Mouse (Mus musculus): ENCODE results near the gene Irf1. TPM values are rescaled to one million over a fixed set of nuclear protein-coding genes. Genes with fewer than 3 reads are reported as not detected.

The Irf1 gene
- polyA plus RNA-seq, 1 experiment from 2014 or later = 30.7 TPM

DNA sequence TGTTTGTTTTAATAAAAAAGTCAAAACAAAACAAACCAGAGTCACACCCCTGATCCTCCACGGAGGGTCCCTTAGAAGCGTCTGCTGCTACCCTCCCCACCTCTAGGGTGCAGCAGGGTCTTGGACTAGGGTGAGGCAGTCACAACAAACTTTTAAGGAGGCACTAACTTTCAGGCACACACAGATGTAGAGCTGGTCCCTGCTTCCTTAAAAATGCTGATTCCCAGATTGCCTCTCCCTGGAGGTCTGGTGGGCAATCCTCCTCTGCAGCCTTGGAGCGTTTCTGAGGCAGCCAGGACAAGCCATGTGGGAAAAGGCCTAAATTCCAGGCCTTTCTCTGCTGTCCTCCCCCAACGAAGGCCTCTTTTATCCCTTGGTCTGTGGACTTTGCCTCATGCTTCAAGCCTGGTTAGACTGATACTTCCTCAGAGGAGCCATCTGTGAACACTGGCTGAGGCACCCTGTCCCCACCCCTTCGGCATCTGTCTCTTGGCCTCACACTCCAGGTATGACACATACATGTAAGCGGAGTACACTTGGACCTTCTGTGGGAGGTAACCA is 10.9 kb upstream of the Irf1 start:
- H3K27me3 ChIP-seq = no peaks in the 10 kb centered on the region
- CTCF ChIA-PET = interaction anchor here (1.0 to 3.3 kb wide), 5 partner anchors 21 to 94 kb away, joined by 4 to 29 read pairs (median 4); no protein-coding TSS in a partner anchor
- DNase-seq (ENCODE audit: low read depth, low spot score) (no peak), ATAC-seq (no peak)
- in situ Hi-C loops (cut with MboI; ENCODE audit: low pct_unique_long_range_greater_than_20kb) = no loop called here
- POLR2A ChIA-PET = no interaction called here
- TF ChIP-seq CTCF (IDR thresholded peaks at IDR 0.05) = peak; percentile 60

GRCm38 (mm10) chr11:53759545-53760406 is 10.0 kb upstream of the Irf1 start:
- in situ Hi-C loops (cut with MboI; ENCODE audit: low pct_unique_long_range_greater_than_20kb) = loop anchor here (10.0 kb wide), 1 partner anchor 305 kb away; the partner anchor contains the start of gene Pdlim4
- ATAC-seq = no peak
- DNase-seq (ENCODE audit: low read depth, low spot score) = no peak
- no peak for TF ChIP-seq CTCF (IDR thresholded peaks at IDR 0.05)
- H3K27me3 ChIP-seq = no peaks in the 10 kb centered on the region
- POLR2A ChIA-PET = no interaction called here
- CTCF ChIA-PET = no interaction called here

DNA sequence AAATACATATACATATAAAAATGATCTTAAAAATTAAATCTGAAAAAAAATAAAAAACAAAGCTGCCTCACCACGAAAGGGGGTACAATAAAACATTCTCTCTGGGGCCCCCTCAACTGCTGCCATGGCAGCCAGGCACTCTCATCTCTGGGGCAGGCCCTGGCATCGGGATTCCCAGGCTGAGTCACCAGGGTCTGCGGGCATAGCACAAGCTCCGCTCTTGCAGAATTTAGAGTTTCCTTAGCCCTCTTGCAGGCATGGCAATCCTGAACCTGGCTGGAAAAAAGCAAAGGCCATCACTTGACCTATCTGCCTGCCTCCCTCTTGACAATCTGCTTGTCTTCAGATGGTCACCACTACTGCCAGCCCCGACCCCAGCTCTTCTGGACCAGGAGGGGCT is 8.5 kb upstream of the Irf1 start:
- TF ChIP-seq CTCF (IDR thresholded peaks at IDR 0.05) = no peak
- POLR2A ChIA-PET = interaction anchor here (0.8 kb wide), 1 partner anchor 88 kb away, joined by 5 read pairs; no protein-coding TSS in a partner anchor
- ATAC-seq (no peak), DNase-seq (ENCODE audit: low read depth, low spot score) (no peak)
- CTCF ChIA-PET = interaction anchor here (1.0 to 3.6 kb wide), 6 partner anchors 11 to 99 kb away, joined by 3 to 25 read pairs (median 4); partner anchors contain the start of gene Gm17334
- in situ Hi-C loops (cut with MboI; ENCODE audit: low pct_unique_long_range_greater_than_20kb) = loop anchor here (10.0 kb wide), 1 partner anchor 304 kb away; the partner anchor contains the start of gene Pdlim4
- no peaks in the 10 kb centered on the region for H3K27me3 ChIP-seq

DNA sequence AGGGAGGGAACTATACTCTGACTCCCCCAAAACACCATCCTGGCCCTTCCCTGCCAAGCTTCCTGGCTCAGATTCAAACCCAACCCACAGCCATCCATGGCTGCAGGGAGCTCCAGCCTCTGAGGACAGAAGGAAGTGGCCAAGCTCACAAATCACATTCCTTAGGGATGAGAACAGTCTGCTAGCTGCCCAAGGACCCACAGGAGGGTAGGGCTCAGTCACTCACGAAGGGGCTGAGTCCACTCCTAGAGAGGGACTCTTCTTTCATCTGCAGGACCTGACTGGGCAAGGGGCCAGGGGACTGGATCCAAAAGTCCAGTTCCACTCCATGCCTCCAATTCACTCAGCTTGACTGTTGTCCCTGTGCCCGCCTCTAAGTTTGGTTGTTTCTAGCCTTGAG is 8.0 kb upstream of the Irf1 start:
- CTCF ChIA-PET = interaction anchor here (0.9 to 3.6 kb wide), 7 partner anchors 11 to 99 kb away, joined by 3 to 25 read pairs (median 4); partner anchors contain the start of gene Gm17334
- ATAC-seq (peak; percentile 52), DNase-seq (ENCODE audit: low read depth, low spot score) (peak; percentile 74)
- POLR2A ChIA-PET = interaction anchor here (0.8 to 3.5 kb wide), 3 partner anchors 12 to 40 kb away, joined by 3 to 15 read pairs (median 3); no protein-coding TSS in a partner anchor
- TF ChIP-seq CTCF (IDR thresholded peaks at IDR 0.05) = no peak
- in situ Hi-C loops (cut with MboI; ENCODE audit: low pct_unique_long_range_greater_than_20kb) = loop anchor here (10.0 kb wide), 1 partner anchor 303 kb away; the partner anchor contains the start of gene Pdlim4
- H3K27me3 ChIP-seq = no peaks in the 10 kb centered on the region

DNA sequence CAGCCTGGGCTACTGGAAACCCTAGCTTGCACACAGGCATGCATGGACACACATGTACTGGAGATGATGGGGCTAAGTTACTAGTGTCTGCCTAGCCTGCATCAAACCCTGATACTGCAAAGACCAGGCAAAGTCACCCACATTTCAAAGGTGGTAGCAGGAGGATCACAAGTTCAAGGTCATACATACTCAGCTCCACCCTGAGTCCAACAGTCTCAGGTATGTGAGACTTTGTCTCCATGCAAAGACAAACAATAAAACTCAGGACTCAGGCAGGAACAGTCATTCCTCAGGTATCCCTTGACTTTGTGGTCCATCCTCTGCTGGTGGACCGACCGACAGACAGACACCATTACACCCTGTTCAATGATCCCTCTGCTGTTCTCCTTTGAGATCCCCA is 7.4 kb upstream of the Irf1 start:
- CTCF ChIA-PET = interaction anchor here (0.9 to 3.6 kb wide), 6 partner anchors 24 to 98 kb away, joined by 3 to 25 read pairs (median 4); no protein-coding TSS in a partner anchor
- in situ Hi-C loops (cut with MboI; ENCODE audit: low pct_unique_long_range_greater_than_20kb) = loop anchor here (10.0 kb wide), 1 partner anchor 302 kb away; the partner anchor contains the start of gene Pdlim4
- POLR2A ChIA-PET = interaction anchor here (0.7 to 3.5 kb wide), 6 partner anchors 10 to 78 kb away, joined by 3 to 15 read pairs (median 4); partner anchors contain the start of gene Gm17334
- no peak for TF ChIP-seq CTCF (IDR thresholded peaks at IDR 0.05)
- H3K27me3 ChIP-seq = no peaks in the 10 kb centered on the region
- ATAC-seq (no peak), DNase-seq (ENCODE audit: low read depth, low spot score) (no peak)

DNA sequence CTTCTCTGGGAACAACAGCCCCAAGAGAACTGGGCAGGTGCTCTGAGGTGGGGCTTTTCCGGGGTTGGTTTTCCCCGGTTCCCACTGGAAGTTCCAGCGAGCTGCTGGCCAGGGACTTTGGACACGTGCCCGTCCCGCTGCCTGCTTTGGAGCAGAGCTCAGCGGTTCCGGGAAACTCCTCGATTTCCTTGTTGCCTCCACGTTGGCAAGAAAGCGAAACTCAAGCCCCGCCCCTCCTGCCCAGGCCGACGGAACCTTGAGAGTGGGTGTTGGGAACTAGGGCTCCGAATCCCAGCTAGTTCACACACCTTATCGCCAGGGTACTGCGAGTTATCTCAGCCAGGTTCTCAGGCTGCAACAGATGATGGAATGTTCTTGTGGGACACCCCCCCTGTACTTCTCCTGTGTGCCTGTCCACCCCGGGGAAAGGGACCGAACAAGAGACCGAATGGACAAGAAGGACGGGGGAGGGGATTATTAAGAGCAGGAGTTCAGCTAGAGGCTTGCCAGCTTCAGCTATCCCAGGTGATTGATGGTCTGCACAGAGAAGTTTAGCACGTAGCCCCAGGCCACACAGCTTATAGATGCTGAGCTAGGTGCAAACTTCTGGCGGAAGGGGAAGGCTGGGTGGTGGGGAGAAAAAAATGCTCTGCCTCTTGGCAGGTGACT is 6.9 kb upstream of the Irf1 start:
- in situ Hi-C loops (cut with MboI; ENCODE audit: low pct_unique_long_range_greater_than_20kb) = loop anchor here (10.0 kb wide), 1 partner anchor 302 kb away; the partner anchor contains the start of gene Pdlim4
- H3K27me3 ChIP-seq = no peaks in the 10 kb centered on the region
- ATAC-seq = no peak
- no peak for DNase-seq (ENCODE audit: low read depth, low spot score)
- no peak for TF ChIP-seq CTCF (IDR thresholded peaks at IDR 0.05)
- POLR2A ChIA-PET = interaction anchor here (0.7 to 3.5 kb wide), 4 partner anchors 9 to 77 kb away, joined by 3 to 15 read pairs (median 5); partner anchors contain the start of gene Gm17334
- CTCF ChIA-PET = interaction anchor here (0.9 to 3.6 kb wide), 5 partner anchors 13 to 87 kb away, joined by 3 to 25 read pairs (median 3); no protein-coding TSS in a partner anchor

- CTCF ChIA-PET = interaction anchor here (0.9 to 3.6 kb wide), 5 partner anchors 13 to 86 kb away, joined by 3 to 25 read pairs (median 3); no protein-coding TSS in a partner anchor
- H3K27me3 ChIP-seq = no peaks in the 10 kb centered on the region
- ATAC-seq = peak; percentile 66
- POLR2A ChIA-PET = interaction anchor here (1.4 to 3.5 kb wide), 4 partner anchors 9 to 77 kb away, joined by 4 to 15 read pairs (median 6); partner anchors contain the start of gene Gm17334
- DNase-seq (ENCODE audit: low read depth, low spot score) = no peak
- in situ Hi-C loops (cut with MboI; ENCODE audit: low pct_unique_long_range_greater_than_20kb) = loop anchor here (10.0 kb wide), 1 partner anchor 301 kb away; the partner anchor contains the start of gene Pdlim4
- no peak for TF ChIP-seq CTCF (IDR thresholded peaks at IDR 0.05)
Observed at GRCm38 (mm10) chr11:53763496-53764140, 6.2 kb upstream of the Irf1 start.

DNA sequence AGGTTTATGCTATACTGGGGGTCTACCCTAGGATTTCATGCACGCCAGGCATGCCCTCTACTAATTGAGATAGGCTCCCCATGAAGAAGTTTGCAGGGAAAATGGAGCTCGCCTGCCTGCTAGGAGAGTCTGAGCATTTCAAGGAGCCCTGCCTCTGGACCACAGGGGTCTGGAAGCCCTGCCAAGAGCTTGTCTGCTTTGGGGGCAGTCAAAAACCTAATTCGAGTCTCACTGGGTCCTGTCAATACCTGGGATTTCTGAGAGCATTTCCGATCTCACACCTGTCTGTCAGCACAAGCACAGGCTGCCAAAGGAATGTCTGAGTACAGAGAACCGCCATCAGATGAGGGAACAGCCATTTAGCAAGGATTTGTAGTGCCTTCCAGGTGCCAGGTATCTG is 5.2 kb upstream of the Irf1 start:
- no peaks in the 10 kb centered on the region for H3K27me3 ChIP-seq
- TF ChIP-seq CTCF (IDR thresholded peaks at IDR 0.05) = no peak
- in situ Hi-C loops (cut with MboI; ENCODE audit: low pct_unique_long_range_greater_than_20kb) = loop anchor here (10.0 kb wide), 1 partner anchor 300 kb away; the partner anchor contains the start of gene Pdlim4
- ChIA-PET POLR2A (interaction anchor here (2.3 to 3.5 kb wide), 2 partner anchors 11 to 32 kb away, joined by 7 to 15 read pairs; no protein-coding TSS in a partner anchor), CTCF (interaction anchor here (1.6 to 3.6 kb wide), 2 partner anchors 12 to 85 kb away, joined by 3 to 25 read pairs; no protein-coding TSS in a partner anchor)
- no peak for ATAC-seq
- DNase-seq (ENCODE audit: low read depth, low spot score) = no peak

Measured in Patski (cell line).